Mouse (Mus musculus) ES-E14 (cell line): ENCODE measurements around the gene Nlrp9c. TPM values are rescaled to one million over a fixed set of nuclear protein-coding genes. Genes with fewer than 3 reads are reported as not detected.
"Not testable (repeated sequence)": the region's sequence is repeated elsewhere in the genome, so short reads cannot be mapped to it uniquely, and the experiment has no call there.

Source experiments
- DNase-seq: peaks from one replicate; pipeline ENCODE4 v3.0.0-alpha.2; 2013; ENCODE audit warnings: low read depth, low spot score
- H3K27ac ChIP-seq: 2 replicates; pipeline ENCODE4 v1.5.1; 2012; ENCODE audit warnings: low read depth, mild to moderate bottlenecking, low read length, moderate library complexity, mixed read lengths; ENCODE audit not compliant: poor library complexity, insufficient read depth, severe bottlenecking
- H3K36me3 ChIP-seq: 2 replicates; pipeline ENCODE4 v1.6.1; 2012; ENCODE audit warnings: mild to moderate bottlenecking, low read length, moderate library complexity, mixed read lengths; ENCODE audit not compliant: control insufficient read depth, poor library complexity, insufficient read depth, severe bottlenecking
- H3K4me1 ChIP-seq, 2 experiments: fragments of 150-350 bp in 1 of 2; sonication (generic) in 1 of 2; 2 replicates each; pipeline ENCODE4 v1.6.1; 2012; ENCODE audit warnings: low read length in 2 of 2, mild to moderate bottlenecking in 1 of 2, mixed read lengths in 1 of 2; ENCODE audit not compliant: control insufficient read depth in 2 of 2, insufficient read depth in 2 of 2, poor library complexity in 1 of 2
- H3K4me3 ChIP-seq, 2 experiments: fragments of 150-350 bp in 1 of 2; sonication (generic) in 1 of 2; 2 replicates each; pipeline ENCODE4 v1.5.1; 2012; ENCODE audit warnings: low read length in 2 of 2, low read depth in 1 of 2, mild to moderate bottlenecking in 1 of 2, mixed read lengths in 1 of 2; ENCODE audit not compliant: insufficient read depth in 1 of 2, poor library complexity in 1 of 2, severe bottlenecking in 1 of 2
- H3K9ac ChIP-seq: 2 replicates; pipeline ENCODE4 v1.6.1; 2012; ENCODE audit warnings: low read depth, mild to moderate bottlenecking, low read length, mixed read lengths; ENCODE audit not compliant: poor library complexity, insufficient read depth, severe bottlenecking
- H3K9me3 ChIP-seq: fragments of 150-350 bp; sonication (generic); 2 replicates; pipeline ENCODE4 v1.6.1; 2012; ENCODE audit warnings: low read depth, mild to moderate bottlenecking, low read length; ENCODE audit not compliant: control insufficient read depth, insufficient read depth
- CHD2 ChIP-seq: IDR thresholded peaks from 2 replicates; pipeline ENCODE4 v1.6.1; 2014; ENCODE audit warnings: mild to moderate bottlenecking, low read depth, low read length, inconsistent platforms
- HCFC1 ChIP-seq: IDR thresholded peaks from 2 replicates; pipeline ENCODE4 v1.6.1; 2012; ENCODE audit warnings: low read length, inconsistent platforms, borderline replicate concordance; ENCODE audit not compliant: insufficient read depth
- MAFK ChIP-seq: IDR thresholded peaks from 2 replicates; pipeline ENCODE4 v1.6.1; 2014; ENCODE audit warnings: mild to moderate bottlenecking, low read depth, low read length, inconsistent platforms; ENCODE audit not compliant: insufficient read depth
- ZC3H11A ChIP-seq: IDR thresholded peaks from 2 replicates; pipeline ENCODE4 v1.6.1; 2012; ENCODE audit warnings: low read depth, mild to moderate bottlenecking, inconsistent platforms, low read length, borderline replicate concordance
- ZNF384 ChIP-seq: IDR thresholded peaks from 2 replicates; pipeline ENCODE4 v1.6.1; 2012; ENCODE audit warnings: low read depth, low read length, inconsistent platforms
- in situ Hi-C, 2 experiments: fragments of 600-800 bp; cut with MboI; formaldehyde crosslinking; loops; one replicate each; pipeline ENCODE4 v1.15.1; 2025; ENCODE audit warnings: low sequenced_read_pairs in 2 of 2, inconsistent platforms in 1 of 2; ENCODE audit not compliant: unreplicated experiment in 2 of 2
- total RNA-seq: library from RNA; depleted of rRNA; stranded (reverse); fragments of 300-350 nt; gene quantifications from 2 replicates; pipeline ENCODE4 v1.2.3, GENCODE M21; 2012; rRNA removed

Gene Nlrp9c
- 0.13 and 0.53 TPM in 2 replicates for total RNA-seq

GRCm38 (mm10) chr7:26403600-26403999 lies at the start of gene Nlrp9c:
TSS of gene Nlrp9c (minus strand) at chr7:26403700.
- in situ Hi-C loops, H3K36me3 ChIP-seq, H3K27ac ChIP-seq, H3K4me1 ChIP-seq, DNase-seq, H3K4me3 ChIP-seq, H3K9me3 ChIP-seq, H3K9ac ChIP-seq: not testable (repeated sequence)

GRCm38 (mm10) chr7:26434813-26435212 lies 31.3 kb upstream of the Nlrp9c start, which contains the start of gene Nlrp4a:
TSS of gene Nlrp4a (plus strand) at chr7:26435113.
- TF ChIP-seq CHD2 = no peak
- no peak for TF ChIP-seq HCFC1
- TF ChIP-seq MAFK = no peak
- no peak for TF ChIP-seq ZC3H11A
- no peak for TF ChIP-seq ZNF384
- no peak for DNase-seq
- in situ Hi-C loops = no loop called here

GRCm38 (mm10) chr7:26391811-26392210 lies 11.7 kb downstream of the Nlrp9c start:
- in situ Hi-C loops, H3K4me1 ChIP-seq, H3K36me3 ChIP-seq, DNase-seq, H3K9ac ChIP-seq, H3K9me3 ChIP-seq: not testable (repeated sequence)
- peak overlapping the region; percentile 90 for H3K27ac ChIP-seq
- H3K4me3 ChIP-seq = 0 out of 4 replicates have a peak overlapping the region, but pooled peaks of 1 of the 2 experiments have one; percentile 11

More at GRCm38 (mm10) chr7:26434813-26435212, 31.3 kb upstream of the Nlrp9c start, which contains the start of gene Nlrp4a:
- Histone ChIP-seq H3K4me3 (no peak within 1 kb of the TSS), H3K4me1 (0 out of 4 replicates have a peak, but pooled peaks cover 3 to 5% of the 10 kb centered on the region in 2 experiments), H3K9me3 (no peaks in the 10 kb centered on the region), H3K9ac (no peak within 1 kb of the TSS), H3K27ac (no peak within 1 kb of the TSS), H3K36me3 (no peaks in the 10 kb centered on the region; the same call in 1 of the 2 replicates)

- H3K27ac ChIP-seq = peak overlapping the region; percentile 90; the same call in 1 of the 2 replicates
- in situ Hi-C loops, H3K9me3 ChIP-seq, H3K4me1 ChIP-seq, H3K9ac ChIP-seq, H3K36me3 ChIP-seq, DNase-seq: not testable (repeated sequence)
- H3K4me3 ChIP-seq = peak overlapping the region in 1 of 2 experiments; percentile 7; a peak in 1 of 4 replicates
- 0 out of 2 replicates have a peak, but pooled peaks have one; percentile 21 for TF ChIP-seq CHD2
Measured at GRCm38 (mm10) chr7:26391137-26391536, 12.4 kb downstream of the Nlrp9c start.

GRCm38 (mm10) chr7:26386691-26387090 lies 16.8 kb downstream of the Nlrp9c start:
- Histone ChIP-seq H3K9ac (peak overlapping the region; percentile 70), H3K4me3 (peak overlapping the region; percentile 61 to 66), H3K27ac (peak overlapping the region; percentile 87)
- H3K4me1 ChIP-seq, H3K9me3 ChIP-seq, H3K36me3 ChIP-seq, DNase-seq, in situ Hi-C loops: not testable (repeated sequence)
